Mouse (Mus musculus) spleen, postnatal 14 days (tissue): ENCODE data around the gene Lypd3.
A peak's percentile ranks its signal among the peaks of the same experiment; 100 is the strongest.
"Not testable (repeated sequence)": the region's sequence is repeated elsewhere in the genome, so short reads cannot be mapped to it uniquely, and the experiment has no call there.

ENCODE experiments used
- DNase-seq, 2 experiments: peaks; one replicate each; pipeline ENCODE4 v3.0.0; 2021 to 2022; ENCODE audit warnings: low spot score in 2 of 2

Lypd3 gene

GRCm38 (mm10) chr7:24612308-24612910 lies 23.9 kb upstream of the Lypd3 start:
- no peak for DNase-seq

GRCm38 (mm10) chr7:24614816-24615215 lies 21.5 kb upstream of the Lypd3 start:
- DNase-seq, result no peak

- no peak for DNase-seq
These were observed 18.6 kb upstream of the Lypd3 start for GRCm38 (mm10) chr7:24617763-24618162.

- not testable (repeated sequence) for DNase-seq
These were observed 18.0 kb upstream of the Lypd3 start for GRCm38 (mm10) chr7:24618374-24618773.

GRCm38 (mm10) chr7:24619671-24620397 lies 16.5 kb upstream of the Lypd3 start:
- DNase-seq, result no peak

GRCm38 (mm10) chr7:24621193-24621592 lies 15.2 kb upstream of the Lypd3 start:
- no peak for DNase-seq

GRCm38 (mm10) chr7:24622967-24623366 lies 13.4 kb upstream of the Lypd3 start:
- DNase-seq, result no peak

GRCm38 (mm10) chr7:24628685-24629610 lies 7.4 kb upstream of the Lypd3 start:
- peak; percentile 64 to 72 for DNase-seq

GRCm38 (mm10) chr7:24629672-24630071 lies 6.7 kb upstream of the Lypd3 start:
- no peak for DNase-seq

- no peak for DNase-seq
These were observed 6.1 kb upstream of the Lypd3 start for GRCm38 (mm10) chr7:24630116-24630880.

GRCm38 (mm10) chr7:24637046-24637445 lies 696 bp downstream of the Lypd3 start:
- DNase-seq, result no peak

- DNase-seq, result no peak
These were observed 1.9 kb downstream of the Lypd3 start for GRCm38 (mm10) chr7:24638026-24638856.

- DNase-seq, result no peak
These were observed 4.1 kb downstream of the Lypd3 start for GRCm38 (mm10) chr7:24640450-24640849.

- DNase-seq, result peak; percentile 44 to 66
These were observed 6.1 kb downstream of the Lypd3 start for GRCm38 (mm10) chr7:24642491-24642890.

- DNase-seq, result no peak
These were observed 8.1 kb downstream of the Lypd3 start for GRCm38 (mm10) chr7:24644492-24644891.

- DNase-seq, result no peak
These were observed 8.6 kb downstream of the Lypd3 start for GRCm38 (mm10) chr7:24644996-24645395.

GRCm38 (mm10) chr7:24646486-24646885 lies 10.1 kb downstream of the Lypd3 start:
- DNase-seq, result no peak

- DNase-seq, result peak; percentile 33 to 66
These were observed 17.3 kb downstream of the Lypd3 start for GRCm38 (mm10) chr7:24653681-24654080.

- DNase-seq, result no peak
These were observed 23.5 kb downstream of the Lypd3 start for GRCm38 (mm10) chr7:24659737-24660357.
